Comparison of ENCODE assay signal across 7 mouse cellular contexts in genomic region chr1:171033756-171034155, GRCm38 (mm10). TPM values are rescaled to one million over a fixed set of nuclear protein-coding genes. Genes with fewer than 3 reads are reported as not detected.
DNase-seq lines count a peak whose midpoint lies in the region; ATAC-seq and TF ChIP-seq lines count a peak whose summit lies in the region.

No protein-coding gene starts in this region.

- peak; percentile 65; the same call in 1 of the 2 replicates for TF ChIP-seq EP300 in heart, adult 2 months (IDR thresholded peaks at IDR 0.05; ENCODE audit: insufficient read depth, low read depth, low read length)

- peaks cover 54% of the 10 kb centered on the region for H3K27me3 ChIP-seq in embryonic facial prominence, embryonic 13.5 days
- H3K27me3 ChIP-seq in heart, adult 2 months (ENCODE audit: control insufficient read depth, insufficient read depth, low read length), result no peaks in the 10 kb centered on the region; the same call in 1 of the 2 replicates
- H3K27me3 ChIP-seq in kidney, adult 2 months (replicated peaks; ENCODE audit: control insufficient read depth, insufficient read depth, low read length), result no peaks in the 10 kb centered on the region
- H3K27me3 ChIP-seq in limb, embryonic 13.5 days, result peaks cover 65% of the 10 kb centered on the region
- H3K27me3 ChIP-seq in midbrain, embryonic 15.5 days (replicated peaks), result peaks cover 11% of the 10 kb centered on the region; the same call in 1 of the 2 replicates

- peak overlapping the region; percentile 65 for H3K9ac ChIP-seq in embryonic facial prominence, embryonic 13.5 days
- H3K9ac ChIP-seq in heart, adult 2 months (ENCODE audit: low read depth, low read length), result peak overlapping the region; percentile 33
- H3K9ac ChIP-seq in limb, embryonic 13.5 days, result peak overlapping the region; percentile 60
- H3K9ac ChIP-seq in midbrain, embryonic 15.5 days, result peak overlapping the region; percentile 42

- peak; percentile 57; the same call in 1 of the 2 replicates for ATAC-seq in embryonic facial prominence, embryonic 13.5 days (ENCODE audit: insufficient number of reproducible peaks, insufficient read depth, low FRiP score, low TSS enrichment, low read depth)
- ATAC-seq in limb, embryonic 13.5 days (ENCODE audit: low FRiP score, low read depth), result peak; percentile 68
- peak; percentile 82 for ATAC-seq in midbrain, embryonic 15.5 days (replicated peaks)

- H3K4me3 ChIP-seq in embryonic facial prominence, embryonic 13.5 days, result peak overlapping the region; percentile 64
- peak overlapping the region; percentile 51 for H3K4me3 ChIP-seq in heart, adult 2 months
- peak overlapping the region; percentile 39 for H3K4me3 ChIP-seq in kidney, adult 2 months (ENCODE audit: insufficient read depth, low read depth, low read length)
- peak overlapping the region; percentile 67 for H3K4me3 ChIP-seq in limb, embryonic 13.5 days
- H3K4me3 ChIP-seq in midbrain, embryonic 15.5 days, result peak overlapping the region; percentile 62

- peaks cover 12% of the 10 kb centered on the region; the same call in 1 of the 2 replicates for H3K4me1 ChIP-seq in embryonic facial prominence, embryonic 13.5 days
- H3K4me1 ChIP-seq in heart, adult 2 months (ENCODE audit: control insufficient read depth, insufficient read depth, low read length), result peaks cover 1% of the 10 kb centered on the region
- H3K4me1 ChIP-seq in kidney, adult 2 months (ENCODE audit: control insufficient read depth, insufficient read depth, low read length), result peaks cover 3% of the 10 kb centered on the region; the same call in 1 of the 2 replicates
- peaks cover 17% of the 10 kb centered on the region for H3K4me1 ChIP-seq in limb, embryonic 13.5 days
- H3K4me1 ChIP-seq in midbrain, embryonic 15.5 days, result peaks cover 18% of the 10 kb centered on the region

- under 1% methylated on average over 20 of the region's 20 CpGs for WGBS in embryonic facial prominence, embryonic 13.5 days
- under 1% methylated on average over 20 of the region's 20 CpGs for WGBS in heart, adult 2 months
- WGBS in kidney, adult 2 months, result 2% methylated on average over 20 of the region's 20 CpGs
- WGBS in limb, embryonic 13.5 days, result under 1% methylated on average over 20 of the region's 20 CpGs
- WGBS in midbrain, embryonic 15.5 days, result under 1% methylated on average over 20 of the region's 20 CpGs

- H3K79me2 ChIP-seq in heart, adult 2 months (replicated peaks; ENCODE audit: control insufficient read depth, insufficient read depth, low read length), result no peaks in the 10 kb centered on the region

- H3K27ac ChIP-seq in embryonic facial prominence, embryonic 13.5 days, result no peak overlapping the region
- H3K27ac ChIP-seq in heart, adult 2 months, result no peak overlapping the region
- no peak overlapping the region for H3K27ac ChIP-seq in kidney, adult 2 months (ENCODE audit: insufficient read depth, low read depth, low read length)
- H3K27ac ChIP-seq in limb, embryonic 13.5 days, result no peak overlapping the region
- H3K27ac ChIP-seq in midbrain, embryonic 15.5 days, result peak overlapping the region; percentile 36; the same call in 1 of the 2 replicates

- DNase-seq in adrenal gland, postnatal 36 days, result peak; percentile 89 to 90
- DNase-seq in heart, adult 2 months, result peak; percentile 88 to 94
- peak; percentile 93 for DNase-seq in kidney, adult 2 months
- DNase-seq in spleen, adult 18-20 months, result peak; percentile 72 to 87

- no peaks in the 10 kb centered on the region for H3K9me3 ChIP-seq in embryonic facial prominence, embryonic 13.5 days
- no peaks in the 10 kb centered on the region for H3K9me3 ChIP-seq in limb, embryonic 13.5 days
- H3K9me3 ChIP-seq in midbrain, embryonic 15.5 days, result no peaks in the 10 kb centered on the region

- TF ChIP-seq CTCF in heart, adult 2 months (IDR thresholded peaks at IDR 0.05), result no peak
- TF ChIP-seq CTCF in kidney, adult 2 months (conservative IDR thresholded peaks at IDR 0.05; ENCODE audit: insufficient read depth, insufficient read length, low read depth, low read length), result no peak

- TF ChIP-seq POLR2A in heart, adult 2 months (IDR thresholded peaks at IDR 0.05; ENCODE audit: insufficient read depth, low read depth, low read length), result no peak
- no peak for TF ChIP-seq POLR2A in kidney, adult 2 months (IDR thresholded peaks at IDR 0.05; ENCODE audit: low read depth, low read length)

- peak overlapping the region; percentile 92 for H3K4me2 ChIP-seq in embryonic facial prominence, embryonic 13.5 days
- H3K4me2 ChIP-seq in limb, embryonic 13.5 days (replicated peaks), result peak overlapping the region; percentile 91
- H3K4me2 ChIP-seq in midbrain, embryonic 15.5 days, result peak overlapping the region; percentile 78

- no peaks in the 10 kb centered on the region for H3K36me3 ChIP-seq in embryonic facial prominence, embryonic 13.5 days
- no peaks in the 10 kb centered on the region for H3K36me3 ChIP-seq in heart, adult 2 months (ENCODE audit: control insufficient read depth, insufficient read depth, low read length)
- no peaks in the 10 kb centered on the region for H3K36me3 ChIP-seq in kidney, adult 2 months (ENCODE audit: control insufficient read depth, insufficient read depth, low read length)
- H3K36me3 ChIP-seq in limb, embryonic 13.5 days, result no peaks in the 10 kb centered on the region
- H3K36me3 ChIP-seq in midbrain, embryonic 15.5 days (replicated peaks), result no peaks in the 10 kb centered on the region

- intact Hi-C loops in heart, adult 2 months (cut with DNase I), result no loop called here

RNA-seq across cellular contexts. Expression of gene Fcgr4, which starts 15.0 kb away (rescaled TPM):
- total RNA-seq in adrenal gland, postnatal 36 days (2021), result 1 to 10 TPM; 2.6 to 7.6 TPM
- polyA plus RNA-seq in embryonic facial prominence, embryonic 13.5 days (2015; fragmentation: Nextera tagmentation; extraction: Ambion mirVana), result 0.41 and 0.55 TPM in 2 replicates
- 1 to 10 TPM in 1 of 2 experiments, under 1 TPM in 1; 0.70 to 1.2 TPM for total RNA-seq in heart, adult 2 months (2021)
- 0.79 and 1.4 TPM in 2 replicates for polyA plus RNA-seq in heart, adult 2 months (2012; rRNA removed)
- 3.3 and 3.7 TPM in 2 replicates for polyA plus RNA-seq in kidney, adult 2 months (2012; rRNA removed)
- polyA plus RNA-seq in limb, embryonic 13.5 days (2015; fragmentation: Nextera tagmentation; extraction: Ambion mirVana), result 0.34 and 0.64 TPM in 2 replicates
- polyA plus RNA-seq in midbrain, embryonic 15.5 days (2015; fragmentation: Nextera tagmentation; extraction: Ambion mirVana), result 0.53 and 0.54 TPM in 2 replicates

RNA-seq across cellular contexts. Expression of gene Fcgr3, which starts 31.0 kb away (rescaled TPM):
- 10 to 100 TPM; 10.9 to 19.5 TPM for total RNA-seq in adrenal gland, postnatal 36 days (2021)
- 9.4 and 10.1 TPM in 2 replicates for polyA plus RNA-seq in embryonic facial prominence, embryonic 13.5 days (2015; fragmentation: Nextera tagmentation; extraction: Ambion mirVana)
- 10 to 100 TPM; 12.1 to 12.7 TPM for total RNA-seq in heart, adult 2 months (2021)
- polyA plus RNA-seq in heart, adult 2 months (2012; rRNA removed), result 11.5 and 12.6 TPM in 2 replicates
- 4.8 and 6.4 TPM in 2 replicates for polyA plus RNA-seq in kidney, adult 2 months (2012; rRNA removed)
- polyA plus RNA-seq in limb, embryonic 13.5 days (2015; fragmentation: Nextera tagmentation; extraction: Ambion mirVana), result 8.7 and 9.2 TPM in 2 replicates
- polyA plus RNA-seq in midbrain, embryonic 15.5 days (2015; fragmentation: Nextera tagmentation; extraction: Ambion mirVana), result 10.7 and 11.7 TPM in 2 replicates

RNA-seq across cellular contexts. Expression of gene Fcgr2b, which starts 57.4 kb away (rescaled TPM):
- 1 to 10 TPM; 3.3 to 8.5 TPM for total RNA-seq in adrenal gland, postnatal 36 days (2021)
- 0.80 and 1.0 TPM in 2 replicates for polyA plus RNA-seq in embryonic facial prominence, embryonic 13.5 days (2015; fragmentation: Nextera tagmentation; extraction: Ambion mirVana)
- 1 to 10 TPM; 7.4 to 8.4 TPM for total RNA-seq in heart, adult 2 months (2021)
- 10.4 and 10.9 TPM in 2 replicates for polyA plus RNA-seq in heart, adult 2 months (2012; rRNA removed)
- 61.7 and 64.6 TPM in 2 replicates for polyA plus RNA-seq in kidney, adult 2 months (2012; rRNA removed)
- 0.84 and 1.3 TPM in 2 replicates for polyA plus RNA-seq in limb, embryonic 13.5 days (2015; fragmentation: Nextera tagmentation; extraction: Ambion mirVana)
- polyA plus RNA-seq in midbrain, embryonic 15.5 days (2015; fragmentation: Nextera tagmentation; extraction: Ambion mirVana), result 1.8 and 1.9 TPM in 2 replicates
